Mouse (Mus musculus) midbrain, embryonic 10.5 days (tissue): ENCODE results near the gene Atg101. TPM values are rescaled to one million over a fixed set of nuclear protein-coding genes. Genes with fewer than 3 reads are reported as not detected.

Source experiments
- DNase-seq: peaks from one replicate; pipeline ENCODE4 v3.0.0-alpha.2; 2017; ENCODE audit warnings: low spot score
- H3K27ac ChIP-seq: fragments of 300-500 bp; sonication (generic); replicated peaks from 2 replicates; pipeline ENCODE4 v1.5.1; 2016; ENCODE audit warnings: mild to moderate bottlenecking
- H3K27me3 ChIP-seq: fragments of 300-500 bp; sonication (generic); 2 replicates; pipeline ENCODE4 v1.6.1; 2016; ENCODE audit warnings: low read depth, mild to moderate bottlenecking; ENCODE audit not compliant: poor library complexity, severe bottlenecking
- H3K36me3 ChIP-seq: fragments of 300-500 bp; sonication (generic); 2 replicates; pipeline ENCODE4 v1.6.1; 2016; ENCODE audit warnings: mild to moderate bottlenecking, moderate library complexity
- H3K4me1 ChIP-seq: fragments of 300-500 bp; sonication (generic); 2 replicates; pipeline ENCODE4 v1.6.1; 2016
- H3K4me3 ChIP-seq: fragments of 300-500 bp; sonication (generic); 2 replicates; pipeline ENCODE4 v1.5.1; 2016; ENCODE audit warnings: mild to moderate bottlenecking, moderate library complexity
- H3K9me3 ChIP-seq: fragments of 300-500 bp; sonication (generic); replicated peaks from 2 replicates; pipeline ENCODE4 v1.6.1; 2016; ENCODE audit warnings: mild to moderate bottlenecking
- WGBS: fragments of 180-500 bp; shearing (Covaris S2); methylation state at CpG from one replicate; pipeline ENCODE4 v1.1.7; 2016; 5-methylcytosine and 5-hydroxymethylcytosine counted together
- polyA plus RNA-seq: library from polyadenylated mRNA; unstranded; fragments of >200 nt; fragmentation: Nextera tagmentation; extraction: Ambion mirVana; gene quantifications from 2 replicates; pipeline ENCODE4 v1.2.1, GENCODE M21; 2016

The Atg101 gene
- polyA plus RNA-seq, 1 experiment from 2014 or later = 80.8 TPM

DNA sequence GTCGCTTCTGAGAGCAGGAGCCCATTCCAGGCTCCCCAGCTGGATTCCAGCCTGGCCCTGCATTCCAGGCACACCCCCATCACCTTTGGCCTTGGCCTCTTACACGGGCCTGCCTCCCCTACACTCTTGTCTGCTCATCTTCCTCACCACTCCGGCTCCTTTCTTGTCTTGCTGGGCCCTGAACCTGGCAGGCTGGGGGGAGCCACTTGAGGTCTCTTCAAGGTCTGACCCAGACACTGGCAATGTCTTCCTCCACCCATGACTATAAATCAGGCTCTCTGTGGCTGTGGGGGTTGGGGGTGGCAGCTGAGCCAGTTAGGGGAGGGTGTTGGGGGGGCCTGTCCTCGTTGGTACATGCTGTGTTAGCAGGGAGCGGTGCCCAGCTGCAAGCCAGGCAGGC, 5.5 kb upstream of the Atg101 start:
- H3K27me3 ChIP-seq = no peaks in the 10 kb centered on the region
- WGBS = 71% methylated on average over 5 of the region's 5 CpGs
- peak overlapping the region; percentile 83 for H3K27ac ChIP-seq
- H3K36me3 ChIP-seq = peaks cover 6% of the 10 kb centered on the region
- no peak overlapping the region for H3K4me3 ChIP-seq
- H3K4me1 ChIP-seq = peaks cover 35% of the 10 kb centered on the region
- H3K9me3 ChIP-seq = no peaks in the 10 kb centered on the region
- no peak for DNase-seq

DNA sequence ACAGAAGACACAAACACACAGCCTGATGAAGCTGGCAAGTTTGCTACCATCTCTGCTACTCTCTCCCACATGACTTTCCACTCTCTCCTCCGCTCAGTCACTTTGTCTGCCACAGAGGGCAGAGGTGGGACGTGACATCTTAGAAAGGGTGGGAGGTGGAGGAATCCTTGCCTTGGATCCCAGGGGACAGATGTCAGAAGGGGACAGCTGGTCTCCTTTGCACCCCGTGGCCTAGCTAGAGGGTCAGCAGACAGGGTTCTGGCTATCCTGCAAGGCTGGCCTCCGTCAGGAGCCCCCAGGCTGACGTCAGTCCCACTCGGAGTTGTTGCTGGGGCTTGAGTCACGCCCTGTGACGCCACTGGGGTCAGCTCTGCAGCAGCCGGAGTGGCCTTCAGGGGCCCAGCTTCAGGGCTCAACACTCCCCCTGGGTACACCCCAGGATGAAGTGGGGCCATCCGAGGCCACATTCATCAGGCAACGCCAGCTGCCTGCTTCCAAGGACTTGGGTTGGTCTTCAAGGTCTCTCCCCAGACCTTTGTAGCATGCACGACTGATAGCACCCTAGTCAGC, 4.6 kb upstream of the Atg101 start:
- WGBS = 77% methylated on average over 12 of the region's 12 CpGs
- no peaks in the 10 kb centered on the region for H3K36me3 ChIP-seq
- no peaks in the 10 kb centered on the region for H3K27me3 ChIP-seq
- no peaks in the 10 kb centered on the region for H3K9me3 ChIP-seq
- peaks cover 37% of the 10 kb centered on the region for H3K4me1 ChIP-seq
- H3K27ac ChIP-seq = peak overlapping the region; percentile 42
- no peak for DNase-seq
- no peak overlapping the region for H3K4me3 ChIP-seq

DNA sequence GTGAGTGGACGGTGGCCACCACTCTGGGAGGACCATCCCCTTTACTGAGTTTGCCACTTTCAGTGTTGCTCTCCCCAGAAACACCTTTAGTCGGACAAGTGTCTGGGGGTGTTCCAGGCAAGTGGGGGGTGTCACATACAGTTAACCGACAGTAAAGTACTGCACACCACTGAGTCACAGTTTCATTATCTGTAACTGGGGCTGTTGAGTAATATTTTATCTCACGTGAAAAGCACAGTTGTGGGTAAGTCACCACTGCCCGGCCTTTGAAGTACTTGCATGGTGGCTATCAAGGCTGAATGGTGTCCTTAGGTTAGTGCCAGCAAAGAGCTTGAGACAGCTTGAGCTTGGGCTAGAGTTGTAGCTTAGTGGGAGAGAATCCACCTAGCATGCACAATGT, 1.6 kb upstream of the Atg101 start:
- 85% methylated on average over 5 of the region's 5 CpGs for WGBS
- peaks cover 38% of the 10 kb centered on the region for H3K4me1 ChIP-seq
- H3K27ac ChIP-seq = no peak overlapping the region
- peaks cover 16% of the 10 kb centered on the region for H3K36me3 ChIP-seq
- no peaks in the 10 kb centered on the region for H3K27me3 ChIP-seq
- H3K9me3 ChIP-seq = no peaks in the 10 kb centered on the region
- H3K4me3 ChIP-seq = no peak overlapping the region
- no peak for DNase-seq

DNA sequence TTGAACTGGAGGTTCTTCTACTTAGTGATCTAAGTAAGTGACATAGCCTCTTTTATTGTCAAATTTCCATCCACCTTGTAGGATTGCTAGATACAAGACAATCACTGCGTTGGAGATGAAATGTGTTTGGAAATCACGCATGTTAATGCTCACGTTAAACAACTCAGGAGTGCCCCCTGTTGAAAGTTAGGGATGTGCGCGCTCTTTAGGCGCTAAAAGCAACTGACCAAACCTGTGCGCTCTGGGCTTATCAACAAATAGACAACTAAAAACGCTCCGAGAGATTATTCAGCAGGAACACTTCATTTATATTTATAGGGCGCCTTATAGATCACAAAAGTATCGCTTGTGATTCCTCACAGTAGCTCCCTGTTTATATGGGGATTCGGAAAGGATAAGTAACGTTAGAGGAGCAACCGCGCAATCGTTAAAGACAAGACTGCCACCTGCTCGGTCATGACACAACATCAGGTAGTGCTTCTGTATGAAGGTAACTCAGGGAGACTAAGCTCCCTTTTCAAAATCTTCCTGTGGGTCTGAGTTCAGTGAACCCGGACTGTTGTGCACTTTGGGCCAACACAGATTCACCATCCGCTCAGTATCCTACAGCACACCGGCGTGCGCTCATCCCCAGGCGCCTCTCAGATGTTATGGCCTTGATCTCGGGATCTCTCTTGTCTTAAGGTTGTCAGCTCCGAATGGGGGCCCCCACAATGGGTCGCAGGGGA, 725 bp upstream of the Atg101 start:
- peak; percentile 50 for DNase-seq
- Histone ChIP-seq H3K4me3 (peak overlapping the region; percentile 84), H3K9me3 (no peaks in the 10 kb centered on the region), H3K27ac (peak overlapping the region; percentile 99), H3K36me3 (peaks cover 25% of the 10 kb centered on the region), H3K27me3 (no peaks in the 10 kb centered on the region), H3K4me1 (peaks cover 29% of the 10 kb centered on the region)
- 2% methylated on average over 26 of the region's 26 CpGs for WGBS

DNA sequence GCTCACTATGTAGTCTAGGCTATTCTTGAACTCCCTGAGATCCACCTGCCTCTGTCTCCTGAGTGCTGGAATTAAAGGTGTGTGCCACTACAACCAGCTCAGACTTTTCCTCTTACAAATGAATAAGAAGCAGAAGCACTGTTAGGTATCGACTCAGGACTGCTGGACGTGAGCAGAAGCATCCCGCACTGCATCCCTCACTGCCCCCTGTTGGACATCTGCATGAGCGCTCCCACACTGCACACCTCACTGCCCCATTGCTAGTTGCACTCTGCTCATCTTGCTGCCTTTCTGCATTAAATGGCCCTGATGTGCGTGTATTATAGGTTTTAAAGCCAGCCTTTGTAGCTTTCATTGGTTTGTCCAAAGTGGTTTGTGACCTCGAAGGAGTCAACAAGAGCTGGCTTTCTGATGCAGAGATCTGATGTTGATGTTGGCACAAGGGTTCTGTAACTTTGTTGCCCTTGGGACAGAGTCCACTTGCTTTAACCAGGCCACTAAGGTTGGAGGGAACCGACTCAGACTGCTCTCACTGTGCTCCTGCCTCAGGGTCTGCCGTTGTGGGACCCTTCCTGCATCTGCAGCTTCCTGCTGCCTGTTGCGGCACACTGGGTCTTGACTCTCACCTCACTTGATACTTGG, 2.2 kb downstream of the Atg101 start:
- H3K9me3 ChIP-seq = no peaks in the 10 kb centered on the region
- 71% methylated on average over 9 of the region's 9 CpGs for WGBS
- no peak overlapping the region for H3K4me3 ChIP-seq
- H3K36me3 ChIP-seq = peaks cover 54% of the 10 kb centered on the region
- no peak overlapping the region for H3K27ac ChIP-seq
- peaks cover 24% of the 10 kb centered on the region for H3K4me1 ChIP-seq
- peak; percentile 19 for DNase-seq
- H3K27me3 ChIP-seq = no peaks in the 10 kb centered on the region

DNA sequence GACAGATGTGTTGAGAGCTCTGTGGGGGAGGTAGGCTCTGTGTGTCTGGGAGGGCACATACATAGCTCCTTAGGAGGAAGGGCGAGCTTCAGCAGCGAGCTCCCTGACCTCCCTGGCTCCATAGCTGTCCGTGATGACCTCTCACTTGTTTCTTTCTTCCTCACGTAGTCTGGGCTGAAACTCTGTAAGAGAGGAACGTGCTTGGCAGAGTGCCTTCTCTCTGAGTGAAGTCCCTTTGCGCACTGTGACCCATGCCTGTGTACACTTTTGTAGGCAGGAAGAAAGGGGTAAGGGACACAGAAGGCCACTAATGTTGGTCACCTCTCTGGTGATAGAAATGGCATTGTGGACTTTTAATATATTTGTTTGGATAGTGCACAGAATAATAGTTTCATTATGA, 3.3 kb downstream of the Atg101 start:
- Histone ChIP-seq H3K27me3 (no peaks in the 10 kb centered on the region), H3K4me3 (no peak overlapping the region), H3K36me3 (peaks cover 65% of the 10 kb centered on the region), H3K9me3 (no peaks in the 10 kb centered on the region), H3K4me1 (peaks cover 24% of the 10 kb centered on the region), H3K27ac (no peak overlapping the region)
- WGBS = 88% methylated on average over 6 of the region's 6 CpGs
- no peak for DNase-seq

DNA sequence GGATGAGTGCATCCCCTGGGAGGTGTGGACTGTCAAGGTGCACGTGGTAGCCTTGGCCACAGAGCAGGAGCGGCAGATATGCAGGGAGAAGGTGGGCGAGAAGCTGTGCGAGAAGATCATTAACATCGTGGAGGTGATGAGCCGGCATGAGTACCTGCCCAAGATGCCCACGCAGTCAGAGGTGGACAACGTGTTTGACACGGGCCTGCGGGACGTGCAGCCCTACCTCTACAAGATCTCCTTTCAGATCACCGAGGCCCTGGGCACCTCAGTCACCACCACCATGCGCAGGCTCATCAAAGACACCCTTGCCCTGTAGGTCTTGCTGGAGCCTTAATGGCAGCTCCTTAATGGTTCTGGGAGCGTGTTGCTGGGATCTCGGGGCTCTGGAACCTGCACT, 6.3 kb downstream of the Atg101 start:
- Histone ChIP-seq H3K4me1 (peaks cover 7% of the 10 kb centered on the region), H3K27me3 (no peaks in the 10 kb centered on the region), H3K4me3 (no peak overlapping the region), H3K27ac (no peak overlapping the region), H3K9me3 (no peaks in the 10 kb centered on the region), H3K36me3 (peaks cover 67% of the 10 kb centered on the region)
- DNase-seq = no peak
- 96% methylated on average over 15 of the region's 15 CpGs for WGBS

DNA sequence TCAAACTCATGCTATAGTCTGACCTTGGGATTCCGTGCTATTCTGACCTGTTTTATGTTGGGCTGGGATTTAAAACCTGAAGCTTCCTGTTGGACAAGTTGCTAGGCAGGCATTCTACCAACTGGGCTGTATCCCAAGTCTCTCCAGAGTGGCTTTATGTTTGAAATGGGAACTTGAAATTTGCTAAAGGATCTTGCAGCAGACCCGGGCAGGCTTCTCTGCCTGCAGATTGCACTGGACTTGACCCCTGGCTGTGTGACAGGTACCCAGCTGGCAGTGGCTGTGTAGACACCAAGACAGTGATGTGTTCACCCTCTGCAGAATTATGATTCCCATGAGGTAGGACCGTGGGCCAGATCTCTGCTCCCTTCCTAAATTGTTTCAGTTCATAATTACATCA, 7.9 kb downstream of the Atg101 start:
- Histone ChIP-seq H3K27me3 (no peaks in the 10 kb centered on the region), H3K36me3 (peaks cover 56% of the 10 kb centered on the region)

DNA sequence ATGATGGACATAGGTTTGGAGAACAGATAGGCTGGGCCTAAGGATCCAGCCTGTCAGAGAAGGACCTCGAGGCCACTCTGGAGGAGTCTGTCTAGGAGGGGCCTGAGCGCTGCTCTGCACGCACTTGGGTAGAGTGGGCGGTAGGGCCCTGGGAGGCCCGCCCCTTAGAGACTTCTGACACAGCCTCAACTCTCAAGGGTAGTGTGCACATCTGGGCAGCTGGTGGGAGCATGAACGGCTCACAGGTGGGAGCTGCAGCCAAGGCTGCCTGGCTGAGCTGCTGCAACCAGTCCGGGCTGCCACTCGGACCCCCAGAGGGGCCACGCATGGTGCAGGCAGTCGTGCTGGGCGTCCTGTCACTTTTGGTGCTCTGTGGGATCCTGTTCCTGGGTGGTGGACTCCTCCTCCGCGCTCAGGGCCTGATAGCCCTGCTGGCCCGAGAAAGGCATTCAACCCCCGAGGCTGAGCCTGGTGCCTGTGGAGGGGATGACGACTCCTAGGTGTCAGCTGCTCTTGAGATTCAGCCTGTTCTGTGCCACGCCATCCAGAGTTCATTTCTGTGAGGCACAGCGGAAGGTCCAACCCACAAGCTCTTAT, 9.1 kb downstream of the Atg101 start, which contains the start of gene 6030408B16Rik:
TSS of gene 6030408B16Rik (plus strand) at position 188 of the 597 bp plus-strand sequence.
- Histone ChIP-seq H3K4me3 (no peak within 1 kb of the TSS), H3K27ac (no peak within 1 kb of the TSS)

More for the DNA sequence above, 7.9 kb downstream of the Atg101 start:
- WGBS = 93% methylated on average over 3 of the region's 3 CpGs
- Histone ChIP-seq H3K9me3 (no peaks in the 10 kb centered on the region), H3K4me1 (no peaks in the 10 kb centered on the region; the same call in 1 of the 2 replicates), H3K4me3 (no peak overlapping the region), H3K27ac (no peak overlapping the region)
- no peak for DNase-seq

DNA sequence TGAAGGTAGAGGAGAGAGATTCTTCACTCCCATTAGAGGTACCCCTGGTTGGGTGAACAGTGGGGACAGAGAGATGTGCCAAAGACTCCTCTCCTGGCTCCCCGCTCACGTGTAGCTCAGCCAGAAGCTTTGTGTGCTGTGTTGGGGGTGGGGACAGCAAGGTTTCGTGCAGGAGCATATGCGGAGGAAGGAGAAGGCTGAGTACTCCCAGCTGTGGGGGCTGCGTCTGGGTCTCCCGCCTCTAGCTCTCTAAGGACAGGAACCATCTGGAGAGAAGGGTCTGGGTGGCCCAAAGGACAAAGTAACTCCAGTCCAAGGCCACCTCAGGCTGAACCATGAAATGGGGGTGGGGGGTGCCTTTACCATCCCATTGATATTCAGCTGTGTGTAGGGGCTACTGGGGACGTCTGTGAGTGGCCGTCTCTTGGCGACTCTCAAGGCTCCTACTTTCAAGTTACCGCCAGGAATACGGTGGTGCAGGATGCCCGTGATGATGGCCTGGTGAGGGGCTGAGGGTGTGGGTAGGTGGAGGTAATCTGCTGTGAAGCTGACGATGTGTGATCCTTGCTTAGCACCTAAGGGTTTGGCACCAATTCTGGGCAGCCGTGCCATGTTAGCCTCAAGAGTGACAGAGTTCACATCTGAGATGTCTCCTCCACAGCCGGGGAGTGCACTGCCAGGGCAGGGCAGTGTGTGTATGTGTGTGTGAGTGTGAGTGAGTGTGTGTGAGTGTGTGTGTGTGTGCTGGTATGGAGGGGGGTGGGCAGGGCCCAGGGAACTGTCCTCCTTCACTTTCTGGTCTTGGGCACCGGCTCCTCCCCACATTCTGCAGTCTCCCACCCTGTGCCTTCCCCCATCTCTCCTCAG, 10.2 kb downstream of the Atg101 start:
- Histone ChIP-seq H3K4me3 (no peak overlapping the region), H3K9me3 (no peaks in the 10 kb centered on the region), H3K36me3 (peaks cover 33% of the 10 kb centered on the region), H3K27me3 (no peaks in the 10 kb centered on the region), H3K4me1 (peaks cover 10% of the 10 kb centered on the region), H3K27ac (no peak overlapping the region)
- 71% methylated on average over 16 of the region's 16 CpGs for WGBS
- no peak for DNase-seq

More for the DNA sequence above, 9.1 kb downstream of the Atg101 start, which contains the start of gene 6030408B16Rik:
- Histone ChIP-seq H3K4me1 (peaks cover 4% of the 10 kb centered on the region), H3K9me3 (no peaks in the 10 kb centered on the region), H3K27me3 (no peaks in the 10 kb centered on the region), H3K36me3 (peaks cover 45% of the 10 kb centered on the region)
- 70% methylated on average over 18 of the region's 18 CpGs for WGBS
- no peak for DNase-seq

DNA sequence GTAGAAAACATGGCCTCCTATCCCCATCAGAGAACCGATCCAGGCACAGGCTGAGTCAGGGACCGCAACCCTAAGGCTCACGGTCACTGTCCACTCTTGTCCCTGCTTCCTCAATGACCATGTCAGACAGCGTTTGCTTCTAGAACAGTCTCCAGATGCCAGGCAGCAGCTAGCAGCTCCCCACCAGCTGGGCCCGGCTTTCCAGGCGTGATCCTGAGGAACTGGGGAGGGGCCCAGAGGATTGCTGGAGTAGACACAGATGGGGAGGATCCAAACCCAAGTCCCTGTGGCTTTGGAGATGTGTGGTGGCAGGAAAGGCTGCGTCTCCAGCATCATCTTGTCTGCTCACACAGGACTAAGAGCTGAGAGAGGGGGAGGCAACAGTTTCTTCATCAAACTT, 11.0 kb downstream of the Atg101 start:
- DNase-seq = no peak

DNA sequence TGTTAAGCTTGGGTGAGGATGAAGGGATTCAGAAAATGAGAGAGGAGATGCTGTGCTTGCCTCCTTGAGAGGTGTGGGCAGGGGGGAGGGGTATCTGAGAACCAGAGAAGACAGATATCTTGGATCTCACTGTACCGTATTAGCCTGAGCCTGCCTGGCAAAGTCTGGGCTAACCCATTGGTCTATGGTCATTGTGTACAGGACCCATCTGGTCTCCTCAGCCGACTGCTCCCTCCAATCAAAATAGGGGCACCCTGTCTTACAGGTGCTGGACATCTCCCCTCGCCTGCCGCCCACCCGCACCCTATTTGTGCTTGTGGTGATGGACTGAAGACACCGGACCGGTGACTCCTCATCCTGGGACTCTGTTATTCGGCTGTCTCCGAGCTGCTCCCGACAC, 11.5 kb downstream of the Atg101 start:
- 91% methylated on average over 10 of the region's 10 CpGs for WGBS
- Histone ChIP-seq H3K27me3 (no peaks in the 10 kb centered on the region), H3K36me3 (peaks cover 20% of the 10 kb centered on the region), H3K4me1 (peaks cover 10% of the 10 kb centered on the region), H3K9me3 (no peaks in the 10 kb centered on the region), H3K27ac (no peak overlapping the region), H3K4me3 (no peak overlapping the region)
- no peak for DNase-seq

More for the DNA sequence above, 11.0 kb downstream of the Atg101 start:
- H3K9me3 ChIP-seq = no peaks in the 10 kb centered on the region
- peaks cover 10% of the 10 kb centered on the region for H3K4me1 ChIP-seq
- no peak overlapping the region for H3K27ac ChIP-seq
- peaks cover 25% of the 10 kb centered on the region for H3K36me3 ChIP-seq
- WGBS = 83% methylated on average over 7 of the region's 7 CpGs
- H3K27me3 ChIP-seq = no peaks in the 10 kb centered on the region
- H3K4me3 ChIP-seq = no peak overlapping the region
